Mouse (Mus musculus): ENCODE measurements around the gene Pelp1.
A peak's percentile ranks its signal among the peaks of the same experiment; 100 is the strongest.
"Not testable (repeated sequence)": the region's sequence is repeated elsewhere in the genome, so short reads cannot be mapped to it uniquely, and the experiment has no call there.

Gene Pelp1

DNA sequence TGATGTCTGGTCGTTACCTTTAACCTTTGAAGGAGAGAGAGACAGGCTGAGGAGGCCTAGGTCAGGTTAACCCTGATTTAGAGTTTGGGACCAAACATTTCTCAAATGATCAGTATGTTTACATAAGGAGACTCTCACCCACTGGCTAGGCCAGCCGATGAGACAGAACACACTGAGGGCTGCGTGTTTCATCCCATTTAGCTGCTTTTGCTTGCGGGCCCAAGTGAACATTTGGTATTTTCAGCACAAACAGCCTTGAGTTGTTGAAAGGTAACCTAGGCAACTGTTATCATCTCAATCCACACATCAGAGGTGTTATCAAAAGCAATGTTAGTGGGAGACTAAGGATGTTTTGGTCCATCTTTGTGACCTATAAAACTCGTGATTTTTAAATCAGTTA lies 9.7 kb upstream of the Pelp1 start:
- no peak for DNase-seq (ENCODE audit: low spot score)

- no peak for DNase-seq (ENCODE audit: low spot score)
Measured at GRCm38 (mm10) chr11:70418199-70418598, 8.4 kb upstream of the Pelp1 start.

- DNase-seq (ENCODE audit: low spot score) = peak; percentile 85
Measured at GRCm38 (mm10) chr11:70413961-70414360, 4.1 kb upstream of the Pelp1 start.

GRCm38 (mm10) chr11:70412591-70412990 lies 2.8 kb upstream of the Pelp1 start:
- DNase-seq (ENCODE audit: low spot score) = no peak

DNA sequence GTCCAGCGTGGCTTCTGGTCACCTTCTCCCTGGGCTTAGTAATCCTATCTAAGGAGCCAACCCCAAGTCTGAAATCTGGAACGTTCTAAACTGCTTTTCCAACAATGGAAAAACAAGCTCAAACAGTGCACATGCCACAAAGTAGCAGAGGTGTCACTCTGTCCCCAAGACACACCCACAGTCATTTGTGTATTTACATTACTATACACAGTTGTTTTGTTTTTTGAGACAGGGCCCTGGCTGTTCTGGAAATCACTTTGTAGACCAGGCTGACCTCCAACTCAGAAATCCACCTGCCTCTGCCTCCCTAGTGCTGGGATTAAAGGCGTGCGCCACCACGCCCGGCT lies 439 bp upstream of the Pelp1 start:
- DNase-seq (ENCODE audit: low spot score) = no peak

GRCm38 (mm10) chr11:70403598-70403997 lies 6.2 kb downstream of the Pelp1 start:
- no peak for DNase-seq (ENCODE audit: low spot score)

GRCm38 (mm10) chr11:70389421-70389820 lies 20.4 kb downstream of the Pelp1 start:
- DNase-seq (ENCODE audit: low spot score) = peak; percentile 50

GRCm38 (mm10) chr11:70387436-70387835 lies 22.4 kb downstream of the Pelp1 start:
- DNase-seq (ENCODE audit: low spot score) = no peak

GRCm38 (mm10) chr11:70384136-70384535 lies 25.7 kb downstream of the Pelp1 start:
- DNase-seq (ENCODE audit: low spot score) = no peak

GRCm38 (mm10) chr11:70381330-70381729 lies 28.5 kb downstream of the Pelp1 start:
- no peak for DNase-seq (ENCODE audit: low spot score)

- no peak for DNase-seq (ENCODE audit: low spot score)
Measured at GRCm38 (mm10) chr11:70380478-70381005, 29.3 kb downstream of the Pelp1 start.

- DNase-seq (ENCODE audit: low spot score) = peak; percentile 38
Measured at GRCm38 (mm10) chr11:70376054-70376453, 33.8 kb downstream of the Pelp1 start.

GRCm38 (mm10) chr11:70374302-70374701 lies 35.5 kb downstream of the Pelp1 start:
- DNase-seq (ENCODE audit: low spot score) = no peak

GRCm38 (mm10) chr11:70372849-70373557 lies 36.8 kb downstream of the Pelp1 start:
- DNase-seq (ENCODE audit: low spot score) = no peak

DNA sequence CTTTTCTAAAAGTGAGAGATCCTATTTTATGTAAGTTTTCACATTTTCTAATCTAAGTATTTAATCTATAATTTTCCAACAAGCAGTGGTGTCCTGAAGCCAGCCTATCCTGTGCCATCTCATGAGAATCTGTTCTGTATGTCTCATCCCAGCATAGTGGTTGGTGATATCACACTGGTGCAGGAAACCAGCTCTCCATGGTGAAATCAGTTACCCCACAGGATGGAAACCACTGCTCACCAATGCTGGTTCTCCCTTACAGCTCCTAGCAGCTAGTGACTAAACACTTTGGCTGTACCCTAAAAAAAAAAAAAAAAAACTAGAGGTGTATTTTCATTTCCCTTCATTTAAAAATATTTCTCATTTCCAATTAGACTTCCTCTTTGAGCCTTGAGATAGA lies 37.4 kb downstream of the Pelp1 start:
- DNase-seq (ENCODE audit: low spot score) = no peak

- DNase-seq (ENCODE audit: low spot score) = not testable (repeated sequence)
Measured at GRCm38 (mm10) chr11:70368626-70369025, 41.2 kb downstream of the Pelp1 start.

DNA sequence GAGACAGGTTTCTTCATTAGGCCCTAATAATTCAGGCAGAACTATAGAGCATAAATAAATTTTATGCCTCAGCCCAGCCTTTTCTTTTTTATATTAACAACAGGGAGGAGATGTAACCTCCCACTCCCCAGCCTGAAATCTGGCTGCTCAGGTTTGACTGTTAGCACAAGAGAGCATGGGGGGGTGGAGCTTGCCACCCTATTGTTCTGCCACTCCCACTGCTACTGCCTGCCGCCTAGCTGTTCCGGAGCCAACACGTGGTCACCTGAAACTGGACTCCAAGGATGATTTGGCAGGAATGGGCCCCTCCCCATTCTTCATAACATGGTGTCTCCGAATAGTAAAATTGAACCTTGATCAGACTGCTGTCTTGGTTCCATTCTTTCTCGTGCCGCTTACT lies 42.1 kb downstream of the Pelp1 start:
- not testable (repeated sequence) for DNase-seq (ENCODE audit: low spot score)

- DNase-seq (ENCODE audit: low spot score) = no peak
Measured at GRCm38 (mm10) chr11:70351868-70352267, 58.0 kb downstream of the Pelp1 start, which contains the start of gene Alox15. Alox15 (minus strand) TSS chr11:70352031.

GRCm38 (mm10) chr11:70348630-70349029 lies 61.2 kb downstream of the Pelp1 start:
- no peak for DNase-seq (ENCODE audit: low spot score)

- DNase-seq (ENCODE audit: low spot score) = no peak
Measured at GRCm38 (mm10) chr11:70347861-70348260, 62.0 kb downstream of the Pelp1 start.

GRCm38 (mm10) chr11:70345546-70345945 lies 64.3 kb downstream of the Pelp1 start:
- no peak for DNase-seq (ENCODE audit: low spot score)

DNA sequence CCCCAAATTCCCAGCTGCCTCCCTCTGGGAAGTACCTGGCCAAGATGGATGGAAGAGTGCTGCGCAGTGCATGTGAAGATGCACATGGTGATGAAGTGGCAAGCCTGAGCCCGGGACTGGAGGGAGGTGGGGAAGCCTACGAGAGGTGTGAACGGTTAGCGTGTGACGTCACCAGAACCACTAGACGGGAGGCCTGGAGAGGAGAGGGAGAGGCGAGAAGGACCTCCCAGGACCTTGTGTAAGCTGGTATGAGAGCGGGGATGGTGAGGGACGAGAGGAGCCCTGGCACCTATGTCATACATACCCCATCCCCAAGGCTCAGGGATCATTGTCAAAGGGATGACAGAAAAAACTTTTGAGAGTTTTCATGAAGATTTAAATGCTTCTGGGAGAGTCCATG lies 64.8 kb downstream of the Pelp1 start:
- DNase-seq (ENCODE audit: low spot score) = no peak

All from layer of hippocampus, adult 11-12 months (tissue).